Mouse (Mus musculus): ENCODE measurements around the gene Senp5. TPM values are rescaled to one million over a fixed set of nuclear protein-coding genes. Genes with fewer than 3 reads are reported as not detected.
A peak's percentile ranks its signal among the peaks of the same experiment; 100 is the strongest.

Senp5 gene
- polyA plus RNA-seq, 1 experiment from 2014 or later = 10.4 TPM

DNA sequence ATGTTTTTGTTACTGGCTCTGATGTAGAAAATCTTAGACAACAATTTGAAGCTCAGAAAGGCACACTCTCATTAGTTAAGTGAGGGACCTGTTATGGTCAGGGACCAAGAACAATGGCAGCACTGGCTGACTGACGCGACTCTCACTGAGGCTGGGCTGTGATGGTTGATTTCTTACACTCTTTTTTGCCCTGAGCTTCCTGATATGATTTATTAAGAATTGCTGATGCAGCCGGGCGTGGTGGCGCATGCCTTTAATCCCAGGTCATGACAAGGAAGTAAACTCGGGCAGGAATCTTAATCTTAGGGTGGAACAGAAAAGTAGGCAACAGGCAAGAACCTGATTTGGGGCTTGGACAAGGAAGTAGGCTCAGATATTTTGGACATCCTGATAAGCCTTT, 77.0 kb downstream of the Senp5 start:
- Histone ChIP-seq H3K9me3 (no peaks in the 10 kb centered on the region), H3K9ac (no peak overlapping the region), H3K27me3 (replicated peaks) (peaks cover 12% of the 10 kb centered on the region), H3K4me2 (no peak overlapping the region), H3K36me3 (no peaks in the 10 kb centered on the region), H3K4me1 (peaks cover 8% of the 10 kb centered on the region), H3K27ac (replicated peaks) (no peak overlapping the region), H3K4me3 (no peak overlapping the region)
- 77% methylated on average over 6 of the region's 6 CpGs for WGBS
- no peak for ATAC-seq (ENCODE audit: extremely low read depth, insufficient number of reproducible peaks, low FRiP score, low TSS enrichment)

DNA sequence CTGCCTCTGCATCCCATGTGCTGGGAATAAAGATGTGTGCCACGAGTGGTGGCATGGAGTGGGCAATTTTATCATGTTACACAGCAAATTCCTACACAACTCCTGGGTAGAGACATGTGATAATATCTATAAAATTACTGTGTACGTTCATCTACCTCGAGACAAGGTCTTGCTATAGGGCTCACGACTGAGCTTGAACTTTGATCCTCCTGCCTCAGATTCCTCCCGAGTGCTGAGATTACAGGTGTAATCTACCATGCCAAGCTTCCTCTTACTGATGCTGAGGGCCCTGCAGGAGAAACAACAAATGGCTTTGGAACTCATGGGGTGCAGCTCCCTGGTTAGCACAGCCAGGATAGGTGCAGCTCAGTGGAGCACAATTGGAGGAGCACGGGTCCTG, 78.7 kb downstream of the Senp5 start:
- Histone ChIP-seq H3K4me3 (no peak overlapping the region), H3K27me3 (replicated peaks) (peaks cover 5% of the 10 kb centered on the region), H3K36me3 (no peaks in the 10 kb centered on the region), H3K4me2 (no peak overlapping the region), H3K9ac (no peak overlapping the region), H3K27ac (replicated peaks) (no peak overlapping the region), H3K9me3 (no peaks in the 10 kb centered on the region), H3K4me1 (peaks cover 8% of the 10 kb centered on the region)
- no peak for ATAC-seq (ENCODE audit: extremely low read depth, insufficient number of reproducible peaks, low FRiP score, low TSS enrichment)
- 81% methylated on average over 6 of the region's 6 CpGs for WGBS

DNA sequence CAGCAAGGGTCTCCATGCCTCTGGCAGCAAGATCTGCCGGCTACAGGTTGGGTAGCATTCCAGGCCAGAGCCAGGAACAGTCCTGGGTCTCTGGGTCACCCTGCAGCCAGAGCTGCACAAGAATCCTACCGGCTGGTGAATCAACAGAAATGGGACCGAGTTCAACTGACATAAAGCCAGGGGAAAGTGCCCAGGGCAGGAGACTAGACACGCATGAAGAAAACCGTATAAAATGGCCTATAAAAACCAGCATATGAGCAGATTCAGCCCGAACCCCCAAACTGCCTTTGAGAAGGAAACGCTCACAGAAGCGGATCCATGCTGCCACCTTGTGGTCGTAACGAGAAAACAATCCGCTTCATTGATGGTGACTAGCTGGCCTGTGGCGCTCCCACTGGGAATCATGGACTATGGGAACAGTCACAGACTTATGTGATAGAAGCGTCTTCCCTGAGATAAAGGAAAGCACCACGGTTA, 84.8 kb downstream of the Senp5 start:
- ATAC-seq (ENCODE audit: extremely low read depth, insufficient number of reproducible peaks, low FRiP score, low TSS enrichment) = no peak
- Histone ChIP-seq H3K4me2 (peak overlapping the region; percentile 66), H3K36me3 (no peaks in the 10 kb centered on the region), H3K27ac (replicated peaks) (no peak overlapping the region), H3K9me3 (no peaks in the 10 kb centered on the region), H3K4me3 (peak overlapping the region; percentile 31), H3K27me3 (replicated peaks) (peaks cover 8% of the 10 kb centered on the region), H3K9ac (peak overlapping the region; percentile 71), H3K4me1 (no peaks in the 10 kb centered on the region)
- WGBS = 3% methylated on average over 14 of the region's 14 CpGs

DNA sequence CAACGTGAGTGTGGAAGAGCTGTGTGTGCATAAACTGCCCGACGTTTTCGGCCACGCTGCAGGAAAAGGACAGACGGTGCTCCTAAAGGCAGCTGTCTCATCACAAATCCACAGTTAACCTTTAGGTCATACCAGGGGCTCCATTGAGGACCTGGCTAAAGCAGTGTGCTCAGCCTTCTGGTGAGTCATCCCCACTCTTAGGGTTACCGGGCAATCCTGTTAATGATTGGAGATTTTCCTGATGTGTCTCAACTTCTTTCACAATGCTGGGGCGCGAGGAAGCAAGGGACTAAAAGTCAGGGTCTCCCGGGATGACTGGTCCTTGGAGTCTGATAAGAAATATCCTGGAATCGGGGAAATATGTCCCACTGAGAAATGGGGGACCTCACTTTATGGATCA, 85.3 kb downstream of the Senp5 start:
- H3K27me3 ChIP-seq (replicated peaks) = peaks cover 8% of the 10 kb centered on the region
- H3K9ac ChIP-seq = peak overlapping the region; percentile 71; the same call in 1 of the 2 replicates
- H3K4me1 ChIP-seq = no peaks in the 10 kb centered on the region
- H3K27ac ChIP-seq (replicated peaks) = no peak overlapping the region
- no peaks in the 10 kb centered on the region for H3K9me3 ChIP-seq
- H3K4me3 ChIP-seq = no peak overlapping the region
- peak overlapping the region; percentile 66; the same call in 1 of the 2 replicates for H3K4me2 ChIP-seq
- 51% methylated on average over 11 of the region's 11 CpGs for WGBS
- ATAC-seq (ENCODE audit: extremely low read depth, insufficient number of reproducible peaks, low FRiP score, low TSS enrichment) = no peak
- H3K36me3 ChIP-seq = no peaks in the 10 kb centered on the region

DNA sequence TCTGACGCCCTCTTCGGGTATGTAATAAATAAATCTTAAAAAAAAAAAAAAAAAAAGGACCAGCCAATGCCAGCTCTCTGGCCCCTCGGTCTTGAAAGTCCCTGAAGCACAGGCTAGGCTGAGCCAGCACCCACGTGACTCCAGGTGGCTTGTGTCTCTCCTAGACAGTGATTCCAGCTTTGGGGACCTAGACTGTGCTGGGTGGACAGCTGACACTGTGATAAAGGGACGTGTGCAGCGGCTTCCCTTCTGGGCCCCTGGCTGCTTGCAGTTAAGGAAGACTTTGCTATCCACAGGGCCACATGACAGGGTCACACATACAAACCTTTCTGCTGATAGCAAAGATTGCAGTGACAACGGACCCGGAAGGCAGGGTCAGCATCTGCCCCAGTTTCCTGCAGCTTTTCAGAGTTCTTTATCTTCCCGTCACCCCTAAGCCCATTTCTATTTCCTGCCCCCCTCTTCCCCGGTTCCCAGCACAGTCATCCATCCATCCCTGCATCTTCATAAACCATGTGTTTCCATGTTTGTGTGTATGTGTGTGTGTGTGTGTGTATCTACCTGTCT, 92.7 kb downstream of the Senp5 start:
- Histone ChIP-seq H3K27me3 (replicated peaks) (peaks cover 5% of the 10 kb centered on the region; the same call in 1 of the 2 replicates), H3K9me3 (no peaks in the 10 kb centered on the region), H3K4me2 (no peak overlapping the region), H3K4me1 (peaks cover 14% of the 10 kb centered on the region), H3K36me3 (no peaks in the 10 kb centered on the region), H3K4me3 (no peak overlapping the region), H3K9ac (no peak overlapping the region), H3K27ac (replicated peaks) (no peak overlapping the region)
- no peak for ATAC-seq (ENCODE audit: extremely low read depth, insufficient number of reproducible peaks, low FRiP score, low TSS enrichment)
- WGBS = 39% methylated on average over 10 of the region's 10 CpGs

Small RNAs within 50 kb of the gene (microRNA-seq; reads per million reads assigned to microRNA genes)
- not detected for gene Gm26269

Other genes with a start within 250 kb of the Senp5 start
- 0.04 and 0.05 TPM in 2 replicates for gene Meltf, start 124.5 kb downstream of the Senp5 start, polyA plus RNA-seq (2015; fragmentation: Nextera tagmentation; extraction: Ambion mirVana)
- 0.60 and 0.73 TPM in 2 replicates for gene Pigz, start 69.4 kb downstream of the Senp5 start, polyA plus RNA-seq (2015; fragmentation: Nextera tagmentation; extraction: Ambion mirVana)
- 101 and 107 TPM in 2 replicates for gene 0610012G03Rik, start 54.8 kb downstream of the Senp5 start, polyA plus RNA-seq (2015; fragmentation: Nextera tagmentation; extraction: Ambion mirVana)
- gene Ncbp2, start 54.8 kb downstream of the Senp5 start, polyA plus RNA-seq (2015; fragmentation: Nextera tagmentation; extraction: Ambion mirVana) = 66.7 and 74.1 TPM in 2 replicates
- 23.1 and 23.2 TPM in 2 replicates for gene Pak2, start 76.1 kb upstream of the Senp5 start, polyA plus RNA-seq (2015; fragmentation: Nextera tagmentation; extraction: Ambion mirVana)
- 82.2 and 82.5 TPM in 2 replicates for gene Pigx, start 96.5 kb upstream of the Senp5 start, polyA plus RNA-seq (2015; fragmentation: Nextera tagmentation; extraction: Ambion mirVana)
- 18.3 and 20.7 TPM in 2 replicates for gene Cep19, start 96.5 kb upstream of the Senp5 start, polyA plus RNA-seq (2015; fragmentation: Nextera tagmentation; extraction: Ambion mirVana)
- 5.9 and 8.3 TPM in 2 replicates for gene Nrros, start 162.3 kb upstream of the Senp5 start, polyA plus RNA-seq (2015; fragmentation: Nextera tagmentation; extraction: Ambion mirVana)
- not detected in 2 replicates for gene Bex6, start 176.5 kb upstream of the Senp5 start, polyA plus RNA-seq (2015; fragmentation: Nextera tagmentation; extraction: Ambion mirVana)
- gene Fbxo45, start 243.9 kb upstream of the Senp5 start, polyA plus RNA-seq (2015; fragmentation: Nextera tagmentation; extraction: Ambion mirVana) = 3.7 and 5.8 TPM in 2 replicates
- 8.4 and 11.0 TPM in 2 replicates for gene Wdr53, start 243.9 kb upstream of the Senp5 start, polyA plus RNA-seq (2015; fragmentation: Nextera tagmentation; extraction: Ambion mirVana)

Measured in heart, embryonic 13.5 days (tissue).